Mouse (Mus musculus): Measurements from ENCODE around the gene Rnf217.

DNA sequence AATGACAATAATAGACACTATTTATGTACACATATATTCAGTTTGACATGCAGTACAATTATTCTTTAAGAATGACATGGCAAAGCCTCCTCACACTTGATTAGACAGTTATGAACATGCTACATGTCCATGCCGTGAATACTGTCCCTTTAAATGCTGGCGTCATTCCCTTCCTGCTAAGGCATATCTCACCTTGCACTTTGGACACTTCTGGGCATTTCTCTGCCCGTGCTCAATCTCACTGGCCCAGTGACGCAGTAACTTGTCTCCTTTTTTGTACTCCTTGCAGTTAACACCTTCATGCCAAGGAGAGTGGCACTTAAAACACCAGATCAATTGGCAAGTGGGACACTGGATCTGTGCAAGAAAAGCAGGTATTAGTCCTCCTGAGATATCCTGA lies 91.8 kb downstream of the Rnf217 start:
- no peak for TF ChIP-seq CTCF (IDR thresholded peaks at IDR 0.05; ENCODE audit: control insufficient read depth, insufficient read depth, low read length)
- TF ChIP-seq POLR2A (IDR thresholded peaks at IDR 0.05; ENCODE audit: borderline replicate concordance, control insufficient read depth, low read depth, low read length), result no peak
